In genomic region chrX:161907595-161908592, GRCm38 (mm10) we compare ENCODE assay signal across 9 mouse cellular contexts.
DNase-seq lines count a peak whose midpoint lies in the region; ATAC-seq and TF ChIP-seq lines count a peak whose summit lies in the region.
"Had no signal": no experiment of that assay in that cellular context is flagged by ENCODE, and none has a peak within 500 bp of the region (broad histone marks: within the 10 kb centered on the region; RNA-seq: fewer than 3 reads in every experiment).

No protein-coding gene starts in this region.

- peak; percentile 3 for DNase-seq in adrenal gland, postnatal 10 days
- no peak for DNase-seq in adrenal gland, postnatal 14 days
- DNase-seq in spleen, adult 2 months (ENCODE audit: low read depth in 1 of 2, low spot score in 2 of 2) = no peak
- no peak for DNase-seq in spleen, postnatal 4 days (ENCODE audit: low spot score in 2 of 2)
- DNase-seq in retina, postnatal 1 day = peak; percentile 10

- peak overlapping the region; percentile 42; the same call in 1 of the 2 replicates for H3K4me3 ChIP-seq in spleen, adult 2 months (ENCODE audit: extremely low read depth, insufficient read depth, insufficient read length)
- H3K4me3 ChIP-seq in limb, embryonic 12.5 days (replicated peaks) = peak overlapping the region; percentile 45
- H3K4me3 ChIP-seq: myocyte had no signal

- no peaks in the 10 kb centered on the region for H3K4me1 ChIP-seq in spleen, adult 2 months (ENCODE audit: control insufficient read depth, insufficient read depth, insufficient read length)
- no peaks in the 10 kb centered on the region for H3K4me1 ChIP-seq in limb, embryonic 12.5 days (replicated peaks)

- no peak for TF ChIP-seq POLR2A in spleen, adult 2 months (IDR thresholded peaks at IDR 0.05; ENCODE audit: low read depth, low read length)

- H3K9ac ChIP-seq in limb, embryonic 12.5 days (replicated peaks) = peak overlapping the region; percentile 27

- H3K36me3 ChIP-seq in spleen, adult 2 months (ENCODE audit: control insufficient read depth, insufficient read depth, low read length) = no peaks in the 10 kb centered on the region
- H3K36me3 ChIP-seq in limb, embryonic 12.5 days = no peaks in the 10 kb centered on the region

- ATAC-seq in limb, embryonic 12.5 days (ENCODE audit: insufficient number of reproducible peaks, insufficient read depth, low FRiP score, low TSS enrichment, low read depth) = peak; percentile 69
- no peak for ATAC-seq in monocyte, adult 5-6 weeks (replicated peaks; ENCODE audit: insufficient number of reproducible peaks, low FRiP score, low TSS enrichment, poor library complexity, severe bottlenecking)
- no peak for ATAC-seq in activated CD4-positive, CD25-positive, alpha-beta regulatory T cell, adult 4 months

- H3K27me3 ChIP-seq in spleen, adult 2 months (ENCODE audit: control insufficient read depth, insufficient read depth, low read length) = no peaks in the 10 kb centered on the region
- H3K27me3 ChIP-seq in limb, embryonic 12.5 days = peaks cover 62% of the 10 kb centered on the region

- H3K9me3 ChIP-seq in limb, embryonic 12.5 days = no peaks in the 10 kb centered on the region

- H3K4me2 ChIP-seq in limb, embryonic 12.5 days = peak overlapping the region; percentile 85

- no peak overlapping the region for H3K27ac ChIP-seq in spleen, adult 2 months (ENCODE audit: insufficient read depth, low read length)
- no peak overlapping the region for H3K27ac ChIP-seq in limb, embryonic 12.5 days

- no peak for TF ChIP-seq CTCF in spleen, adult 2 months (IDR thresholded peaks at IDR 0.05; ENCODE audit: extremely low read depth, insufficient read depth, insufficient read length, insufficient replicate concordance)

- 32% methylated on average over 53 of the region's 53 CpGs for WGBS in spleen, adult 2 months
- WGBS in limb, embryonic 12.5 days = 30% methylated on average over 53 of the region's 53 CpGs

Comparison
In these comparisons a context has a peak if more than half of its experiments do, and no peak if none do; other contexts are left out.
1. DNase-seq: peak in adrenal gland, postnatal 10 days (single experiment) and retina, postnatal 1 day (single experiment); none in adrenal gland, postnatal 14 days (single experiment), spleen, adult 2 months (0 of 2) and spleen, postnatal 4 days (0 of 2).